Mouse (Mus musculus) megakaryocyte, embryonic 14.5 days (primary cell): Measurements from ENCODE around the gene Kcnj6. TPM values are rescaled to one million over a fixed set of nuclear protein-coding genes. Genes with fewer than 3 reads are reported as not detected.

Experiments used
- H3K27me3 ChIP-seq: replicated peaks from 2 replicates; pipeline ENCODE3; 2012; ENCODE audit warnings: inconsistent platforms
- H3K36me3 ChIP-seq: replicated peaks from 2 replicates; pipeline ENCODE3; 2012; ENCODE audit warnings: low read length, inconsistent platforms, mixed read lengths
- H3K4me1 ChIP-seq: 2 replicates; pipeline ENCODE4 v1.6.1; 2012; ENCODE audit warnings: inconsistent platforms
- H3K4me3 ChIP-seq: replicated peaks from 2 replicates; pipeline ENCODE3; 2012; ENCODE audit warnings: moderate library complexity, mild to moderate bottlenecking, inconsistent platforms
- H3K9me3 ChIP-seq: 2 replicates; pipeline ENCODE4 v1.6.1; 2012; ENCODE audit warnings: inconsistent platforms
- FLI1 ChIP-seq: IDR thresholded peaks from 2 replicates; pipeline ENCODE4 v1.6.1; 2012; ENCODE audit warnings: low read length, inconsistent platforms, mixed read lengths
- GATA1 ChIP-seq: IDR thresholded peaks from 3 replicates; pipeline ENCODE4 v1.6.1; 2012; ENCODE audit warnings: mixed read lengths, low read length, inconsistent platforms, borderline replicate concordance
- polyA plus RNA-seq: library from polyadenylated mRNA; stranded (reverse); fragments of >175 nt; gene quantifications from 2 replicates; pipeline ENCODE4 v1.2.3, GENCODE M21; 2012; ENCODE audit warnings: low replicate concordance; ENCODE audit not compliant: insufficient read depth

Kcnj6 gene
- polyA plus RNA-seq, 1 experiment, result not detected

DNA sequence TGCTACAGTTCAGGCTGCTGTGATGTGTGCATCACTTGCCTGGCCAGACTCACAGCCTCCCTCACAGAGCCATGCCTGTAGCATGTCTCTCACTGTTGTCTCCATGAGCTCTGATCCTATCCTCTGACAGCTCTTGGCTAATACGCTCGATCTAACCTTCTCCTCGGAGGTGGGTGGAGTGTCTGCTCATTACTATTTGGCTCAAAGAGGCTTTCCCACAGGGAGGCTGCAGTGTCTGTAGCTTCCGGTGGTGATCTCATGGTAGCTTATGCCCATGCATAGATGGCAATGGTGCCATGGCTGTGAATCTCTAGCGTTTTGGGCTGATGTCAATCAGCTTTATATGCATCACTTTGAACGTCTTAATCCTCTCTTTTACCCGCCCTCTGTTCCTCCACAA lies 111.1 kb downstream of the Kcnj6 start:
- peaks cover 19% of the 10 kb centered on the region for H3K27me3 ChIP-seq
- H3K9me3 ChIP-seq, result no peaks in the 10 kb centered on the region
- TF ChIP-seq GATA1, result no peak
- no peak for TF ChIP-seq FLI1
- H3K4me3 ChIP-seq, result no peak overlapping the region
- H3K4me1 ChIP-seq, result no peaks in the 10 kb centered on the region
- no peaks in the 10 kb centered on the region for H3K36me3 ChIP-seq

DNA sequence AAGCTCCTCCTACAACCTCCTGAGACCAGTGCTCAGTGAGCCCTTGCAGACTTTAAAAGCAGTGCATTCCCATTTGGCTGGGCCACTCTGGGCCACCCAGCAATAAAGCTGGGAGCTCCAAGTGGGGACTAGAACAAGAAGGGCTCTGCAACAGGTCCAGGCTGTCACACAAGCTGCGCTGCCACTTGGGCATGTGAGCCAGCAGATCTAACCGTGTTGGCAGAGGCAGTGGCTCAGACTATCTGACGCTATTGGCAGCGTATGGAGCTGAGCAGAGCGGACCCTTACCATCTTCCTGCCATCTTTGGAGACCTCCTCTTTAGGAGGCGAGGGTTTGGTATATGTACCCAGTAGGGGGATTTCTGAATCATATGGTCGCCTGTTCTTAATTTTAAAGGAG lies 112.4 kb downstream of the Kcnj6 start:
- no peaks in the 10 kb centered on the region for H3K9me3 ChIP-seq
- TF ChIP-seq GATA1 (no peak), FLI1 (no peak)
- H3K27me3 ChIP-seq, result peaks cover 19% of the 10 kb centered on the region
- H3K4me3 ChIP-seq, result no peak overlapping the region
- no peaks in the 10 kb centered on the region for H3K36me3 ChIP-seq
- no peaks in the 10 kb centered on the region; the same call in 1 of the 2 replicates for H3K4me1 ChIP-seq

DNA sequence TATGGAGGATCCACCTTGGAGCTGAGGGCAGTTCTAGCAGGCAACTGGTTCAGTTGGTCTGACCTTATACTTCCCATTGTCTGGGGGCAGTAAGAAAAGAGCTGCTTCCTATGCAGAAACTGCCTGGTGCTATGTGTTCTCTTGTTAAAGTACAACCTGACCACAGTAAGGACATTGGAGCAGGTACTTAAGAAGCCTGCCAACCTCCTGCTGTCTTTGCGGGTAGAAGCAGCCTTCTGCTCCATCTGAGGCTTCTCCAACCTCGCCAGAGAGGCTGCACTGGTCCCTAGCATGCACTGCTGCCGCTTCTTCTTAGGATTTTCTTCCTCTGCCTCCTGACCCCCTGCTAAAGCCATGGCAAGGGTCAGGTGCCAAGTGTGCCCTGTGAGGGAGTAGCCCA lies 113.6 kb downstream of the Kcnj6 start:
- Histone ChIP-seq H3K36me3 (no peaks in the 10 kb centered on the region), H3K9me3 (no peaks in the 10 kb centered on the region), H3K4me3 (no peak overlapping the region), H3K27me3 (peaks cover 17% of the 10 kb centered on the region), H3K4me1 (no peaks in the 10 kb centered on the region; the same call in 1 of the 2 replicates)
- no peak for TF ChIP-seq GATA1
- no peak for TF ChIP-seq FLI1

DNA sequence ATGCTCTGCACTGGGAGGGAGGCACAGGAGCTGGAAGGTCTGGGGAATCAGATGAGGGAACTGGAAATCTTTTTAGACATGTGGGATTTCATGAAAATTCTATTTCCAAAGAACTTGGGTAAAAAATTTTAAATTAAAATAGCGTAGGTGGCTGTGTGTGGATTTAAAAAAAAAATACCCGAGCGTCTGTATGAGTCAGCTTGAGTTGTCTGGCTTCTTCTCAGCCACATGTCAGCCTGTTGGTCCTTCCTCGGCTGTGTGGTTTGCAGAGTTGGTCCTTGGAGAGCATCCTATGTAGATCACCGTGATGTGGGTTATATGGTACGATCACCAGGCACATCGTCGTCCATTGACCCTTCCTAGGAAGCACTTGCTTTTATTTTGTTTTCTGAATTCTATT lies 114.3 kb downstream of the Kcnj6 start:
- H3K9me3 ChIP-seq, result no peaks in the 10 kb centered on the region
- H3K4me3 ChIP-seq, result no peak overlapping the region
- no peaks in the 10 kb centered on the region for H3K36me3 ChIP-seq
- no peak for TF ChIP-seq FLI1
- no peak for TF ChIP-seq GATA1
- no peaks in the 10 kb centered on the region; the same call in 1 of the 2 replicates for H3K4me1 ChIP-seq
- H3K27me3 ChIP-seq, result peaks cover 17% of the 10 kb centered on the region

DNA sequence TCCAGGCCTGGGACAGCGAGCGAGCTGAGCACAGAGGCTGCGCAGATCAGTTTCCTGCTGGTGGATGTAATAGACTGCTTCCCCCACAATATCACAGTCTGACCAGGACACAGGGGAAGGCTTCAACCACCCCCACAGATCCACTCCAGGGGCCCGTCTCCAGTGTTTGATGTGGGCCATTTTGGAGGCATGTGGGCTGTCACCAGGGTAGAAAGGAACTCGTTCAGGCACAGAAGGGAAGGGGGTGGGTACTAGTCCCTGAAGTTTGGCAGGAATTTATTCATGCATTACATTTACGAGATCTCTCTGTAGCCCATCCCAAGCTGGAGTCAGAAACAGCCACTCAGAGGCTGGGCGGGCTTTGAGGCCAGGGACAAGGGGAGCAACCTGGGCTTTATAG lies 115.4 kb downstream of the Kcnj6 start:
- TF ChIP-seq GATA1 (no peak), FLI1 (no peak)
- Histone ChIP-seq H3K27me3 (peaks cover 17% of the 10 kb centered on the region), H3K9me3 (no peaks in the 10 kb centered on the region), H3K36me3 (no peaks in the 10 kb centered on the region), H3K4me1 (no peaks in the 10 kb centered on the region; the same call in 1 of the 2 replicates), H3K4me3 (no peak overlapping the region)

DNA sequence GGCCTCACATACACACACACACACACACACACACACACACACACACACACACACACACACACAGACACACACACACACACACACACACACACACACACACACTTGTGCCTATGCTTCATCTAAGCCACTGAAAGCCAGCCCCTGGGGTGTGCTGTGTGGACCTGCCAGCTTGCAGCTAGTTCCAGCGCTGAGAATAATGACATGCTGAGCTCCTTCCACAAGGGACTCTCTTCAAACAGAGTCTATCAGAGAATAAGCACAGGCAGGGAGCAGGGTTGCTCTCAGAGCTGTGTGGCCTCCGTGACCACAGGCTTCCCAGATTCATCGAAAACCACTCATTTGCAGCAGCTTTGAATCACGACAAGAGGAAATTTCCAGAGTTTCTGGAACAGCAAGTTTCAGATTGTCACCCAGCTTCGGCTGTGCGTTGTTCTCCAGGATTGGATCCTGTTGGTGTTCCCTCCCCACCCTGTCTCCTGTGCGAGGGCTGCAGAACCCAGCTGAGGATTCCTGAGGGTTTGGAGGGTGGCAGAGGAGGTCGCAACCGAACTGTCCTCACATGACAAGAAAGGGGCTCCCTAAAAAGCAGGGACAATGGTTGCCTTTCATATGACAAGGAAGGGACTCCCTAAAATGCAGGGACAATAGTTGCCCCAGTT lies 124.8 kb downstream of the Kcnj6 start:
- Histone ChIP-seq H3K36me3 (no peaks in the 10 kb centered on the region), H3K9me3 (0 out of 2 replicates have a peak, but pooled peaks cover 10% of the 10 kb centered on the region), H3K4me1 (no peaks in the 10 kb centered on the region), H3K4me3 (no peak overlapping the region), H3K27me3 (peaks cover 11% of the 10 kb centered on the region)
- TF ChIP-seq FLI1, result no peak
- TF ChIP-seq GATA1, result no peak

DNA sequence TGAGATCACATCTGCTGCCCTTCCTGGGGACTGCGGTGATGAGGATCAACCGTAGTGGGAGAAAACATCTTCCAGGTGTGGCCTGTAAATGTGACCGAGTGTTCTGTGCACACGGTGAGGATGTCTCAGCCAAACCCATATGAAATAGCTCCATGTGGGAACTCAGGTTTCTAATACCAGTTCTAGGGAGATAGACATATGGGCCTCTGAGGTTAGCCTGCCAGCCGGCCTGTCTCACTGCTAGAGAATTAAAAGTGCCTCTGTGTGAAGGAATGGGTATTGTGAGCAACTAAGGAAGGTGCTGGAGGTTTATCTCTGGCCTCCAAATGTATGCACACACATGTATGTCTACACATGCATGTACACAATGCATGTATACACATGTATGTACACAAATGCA lies 129.1 kb downstream of the Kcnj6 start:
- Histone ChIP-seq H3K4me1 (no peaks in the 10 kb centered on the region), H3K27me3 (peaks cover 10% of the 10 kb centered on the region), H3K4me3 (no peak overlapping the region), H3K9me3 (peaks cover 15% of the 10 kb centered on the region), H3K36me3 (no peaks in the 10 kb centered on the region)
- TF ChIP-seq FLI1, result no peak
- TF ChIP-seq GATA1, result no peak

DNA sequence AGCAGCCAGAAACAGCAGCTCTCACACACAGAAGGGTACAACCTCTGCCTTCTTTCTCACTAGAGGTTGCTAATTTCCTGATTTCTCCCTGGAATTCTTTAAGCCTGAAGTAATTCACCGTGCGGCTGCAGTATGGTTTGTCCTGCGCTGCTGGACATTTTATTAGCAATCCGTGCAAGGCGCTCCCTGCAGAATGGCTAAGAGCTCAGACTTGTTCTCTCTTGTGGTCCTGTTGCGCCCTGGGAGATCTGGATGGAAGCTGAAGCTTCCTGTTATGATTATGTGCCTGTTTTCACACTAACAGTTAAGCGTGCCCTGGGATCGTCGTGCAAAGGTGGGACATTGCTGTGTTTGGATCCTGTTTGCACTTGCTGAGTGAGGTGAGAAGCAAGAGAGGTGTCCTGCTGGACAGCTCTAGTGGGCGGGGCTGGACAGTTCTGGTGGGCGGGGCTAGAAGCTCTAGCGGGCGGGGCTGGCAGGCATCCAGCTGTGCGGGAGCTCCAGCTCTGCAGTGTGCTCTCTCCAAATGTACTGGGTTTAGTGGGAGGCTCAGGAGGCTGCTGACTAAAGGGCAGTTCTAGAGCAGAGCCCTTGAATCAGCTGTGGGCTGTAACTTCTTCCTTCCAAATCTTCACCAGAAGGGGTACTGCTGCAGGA lies 131.1 kb downstream of the Kcnj6 start:
- Histone ChIP-seq H3K27me3 (peaks cover 2% of the 10 kb centered on the region), H3K4me1 (no peaks in the 10 kb centered on the region), H3K9me3 (peaks cover 17% of the 10 kb centered on the region), H3K4me3 (no peak overlapping the region), H3K36me3 (no peaks in the 10 kb centered on the region)
- TF ChIP-seq FLI1 (no peak), GATA1 (no peak)

DNA sequence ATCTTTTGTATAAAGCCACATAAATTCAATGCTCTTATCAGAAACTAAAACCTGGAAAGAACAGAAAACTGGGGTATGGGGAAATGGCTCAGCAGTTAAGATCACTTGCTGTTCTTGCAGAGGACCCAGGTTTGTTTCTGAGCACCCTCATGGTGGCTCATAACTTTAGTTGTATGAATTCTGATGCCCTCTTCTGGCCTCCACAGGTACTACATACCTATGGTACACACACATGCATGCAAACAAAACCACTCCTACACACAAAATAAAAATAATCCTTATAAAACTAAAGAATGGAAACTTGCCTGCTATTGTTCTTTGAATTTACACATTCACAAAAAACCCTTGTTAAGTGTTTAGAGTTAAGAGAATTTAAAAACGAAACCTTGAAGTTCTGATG lies 131.7 kb downstream of the Kcnj6 start:
- Histone ChIP-seq H3K4me1 (no peaks in the 10 kb centered on the region), H3K4me3 (no peak overlapping the region), H3K36me3 (no peaks in the 10 kb centered on the region), H3K9me3 (peaks cover 19% of the 10 kb centered on the region), H3K27me3 (peaks cover 2% of the 10 kb centered on the region)
- no peak for TF ChIP-seq GATA1
- no peak for TF ChIP-seq FLI1

DNA sequence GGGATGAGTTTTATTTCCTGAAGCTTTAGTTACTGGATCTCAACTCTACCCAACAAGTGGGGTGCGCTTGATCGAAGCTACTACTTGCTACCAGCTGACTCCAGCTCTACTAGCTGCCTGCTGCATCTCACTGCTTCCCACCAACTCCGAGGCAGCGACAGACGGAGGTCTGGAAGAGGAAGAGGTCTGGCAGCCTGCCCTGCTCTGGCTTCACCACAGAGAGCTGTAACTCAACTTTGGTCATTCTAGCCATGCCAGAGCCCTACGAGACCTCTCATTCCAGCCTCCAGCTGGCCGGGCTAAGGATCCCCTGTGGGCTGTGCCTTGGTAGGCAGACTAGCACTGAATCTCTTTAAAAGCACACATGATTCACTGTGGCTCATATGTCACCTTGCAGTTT lies 132.4 kb downstream of the Kcnj6 start:
- H3K4me1 ChIP-seq, result no peaks in the 10 kb centered on the region
- peaks cover 2% of the 10 kb centered on the region for H3K27me3 ChIP-seq
- H3K9me3 ChIP-seq, result peaks cover 20% of the 10 kb centered on the region
- H3K4me3 ChIP-seq, result no peak overlapping the region
- H3K36me3 ChIP-seq, result no peaks in the 10 kb centered on the region
- TF ChIP-seq GATA1 (no peak), FLI1 (no peak)
